Mouse (Mus musculus): ENCODE data around the gene Cdk14. TPM values are rescaled to one million over a fixed set of nuclear protein-coding genes. Genes with fewer than 3 reads are reported as not detected.
A peak's percentile ranks its signal among the peaks of the same experiment; 100 is the strongest.

Cdk14 gene
- polyA plus RNA-seq, 1 experiment from 2014 or later, result 23.5 TPM

DNA sequence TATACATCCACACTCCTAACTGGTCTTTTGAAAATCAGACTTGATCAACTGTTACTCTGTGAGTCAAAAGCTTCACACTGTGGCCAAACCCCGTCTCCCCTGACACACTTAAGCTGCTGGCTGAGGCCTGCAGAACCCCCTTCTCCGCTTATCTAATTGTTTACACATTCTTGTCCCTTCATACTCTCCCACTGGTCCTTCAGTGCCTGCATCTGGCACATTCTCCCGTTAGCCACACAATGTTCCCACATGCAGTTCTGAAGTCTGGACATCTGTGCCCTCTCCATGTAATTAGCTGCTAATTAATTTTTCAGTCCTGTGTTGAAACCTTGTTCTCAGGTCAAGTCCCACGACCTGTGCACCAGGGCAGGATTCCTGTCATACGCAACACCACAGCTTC lies 460.7 kb downstream of the Cdk14 start:
- Histone ChIP-seq H3K4me1 (replicated peaks; ENCODE audit: control insufficient read depth, insufficient read depth, low read length) (0 out of 2 replicates have a peak, but pooled peaks cover 6% of the 10 kb centered on the region), H3K4me3 (ENCODE audit: low read depth, low read length) (no peak overlapping the region), H3K9me3 (ENCODE audit: control insufficient read depth, low read length) (no peaks in the 10 kb centered on the region), H3K27ac (ENCODE audit: low read depth, low read length) (no peak overlapping the region), H3K36me3 (ENCODE audit: control insufficient read depth, insufficient read depth, low read length) (no peaks in the 10 kb centered on the region), H3K27me3 (ENCODE audit: control insufficient read depth, insufficient read depth, low read length) (no peaks in the 10 kb centered on the region), H3K9ac (ENCODE audit: low read length) (no peak overlapping the region), H3K4me2 (ENCODE audit: low read depth, low read length, severe bottlenecking) (no peak overlapping the region)
- WGBS, result 40% methylated on average over 5 of the region's 5 CpGs
- DNase-seq (ENCODE audit: low spot score), result no peak
- peak; percentile 47; the same call in 1 of the 2 replicates for ATAC-seq (replicated peaks; ENCODE audit: low FRiP score)

DNA sequence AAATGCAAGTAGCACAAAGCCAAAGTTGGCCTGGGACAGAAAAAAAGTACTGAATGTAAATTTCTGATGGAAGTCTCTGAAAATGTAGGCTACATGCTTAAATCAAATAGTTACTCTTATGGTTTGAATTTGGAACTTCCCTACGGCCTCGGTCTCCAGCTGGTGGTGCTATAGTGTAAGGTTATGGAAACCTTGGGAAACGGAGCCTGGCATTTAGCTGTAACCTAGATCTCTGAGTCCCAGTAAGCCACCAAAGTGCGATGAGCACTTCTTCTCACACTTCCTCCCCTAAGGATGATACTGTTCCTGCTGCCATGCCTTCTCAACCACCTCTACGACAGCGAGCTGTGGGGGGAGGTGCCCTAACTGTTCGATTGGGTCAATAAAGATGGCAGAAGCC lies 464.1 kb downstream of the Cdk14 start:
- Histone ChIP-seq H3K4me3 (ENCODE audit: low read depth, low read length) (no peak overlapping the region), H3K36me3 (ENCODE audit: control insufficient read depth, insufficient read depth, low read length) (no peaks in the 10 kb centered on the region), H3K4me1 (replicated peaks; ENCODE audit: control insufficient read depth, insufficient read depth, low read length) (0 out of 2 replicates have a peak, but pooled peaks cover 5% of the 10 kb centered on the region), H3K27ac (ENCODE audit: low read depth, low read length) (no peak overlapping the region), H3K4me2 (ENCODE audit: low read depth, low read length, severe bottlenecking) (no peak overlapping the region), H3K27me3 (ENCODE audit: control insufficient read depth, insufficient read depth, low read length) (no peaks in the 10 kb centered on the region), H3K9ac (ENCODE audit: low read length) (no peak overlapping the region), H3K9me3 (ENCODE audit: control insufficient read depth, low read length) (no peaks in the 10 kb centered on the region)
- DNase-seq (ENCODE audit: low spot score), result no peak
- WGBS, result 76% methylated on average over 7 of the region's 7 CpGs
- ATAC-seq (replicated peaks; ENCODE audit: low FRiP score), result no peak

DNA sequence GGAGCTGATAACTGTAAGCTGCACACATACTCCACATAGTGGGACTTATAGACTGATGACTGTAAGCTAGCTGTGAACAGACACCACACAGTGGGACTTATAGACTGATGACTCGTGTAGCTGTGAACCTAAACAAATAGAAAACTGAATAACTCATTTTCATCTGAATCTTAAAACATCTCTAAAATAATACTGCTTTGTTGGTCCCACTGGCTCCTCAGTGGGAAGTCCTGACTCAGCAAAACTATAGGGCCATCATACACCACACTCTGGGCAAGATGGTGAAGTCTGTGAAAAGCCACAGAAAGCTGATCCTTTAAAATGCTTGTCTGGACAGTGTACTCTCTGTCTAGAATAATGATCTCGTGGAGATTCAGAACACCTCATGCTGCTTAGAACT lies 464.7 kb downstream of the Cdk14 start:
- no peak for ATAC-seq (replicated peaks; ENCODE audit: low FRiP score)
- no peaks in the 10 kb centered on the region for H3K9me3 ChIP-seq (ENCODE audit: control insufficient read depth, low read length)
- H3K9ac ChIP-seq (ENCODE audit: low read length), result no peak overlapping the region
- WGBS, result 77% methylated on average over 2 of the region's 2 CpGs
- H3K4me3 ChIP-seq (ENCODE audit: low read depth, low read length), result no peak overlapping the region
- H3K36me3 ChIP-seq (ENCODE audit: control insufficient read depth, insufficient read depth, low read length), result no peaks in the 10 kb centered on the region
- H3K4me2 ChIP-seq (ENCODE audit: low read depth, low read length, severe bottlenecking), result no peak overlapping the region
- no peak overlapping the region for H3K27ac ChIP-seq (ENCODE audit: low read depth, low read length)
- no peak for DNase-seq (ENCODE audit: low spot score)
- H3K27me3 ChIP-seq (ENCODE audit: control insufficient read depth, insufficient read depth, low read length), result no peaks in the 10 kb centered on the region
- 0 out of 2 replicates have a peak, but pooled peaks cover 5% of the 10 kb centered on the region for H3K4me1 ChIP-seq (replicated peaks; ENCODE audit: control insufficient read depth, insufficient read depth, low read length)

DNA sequence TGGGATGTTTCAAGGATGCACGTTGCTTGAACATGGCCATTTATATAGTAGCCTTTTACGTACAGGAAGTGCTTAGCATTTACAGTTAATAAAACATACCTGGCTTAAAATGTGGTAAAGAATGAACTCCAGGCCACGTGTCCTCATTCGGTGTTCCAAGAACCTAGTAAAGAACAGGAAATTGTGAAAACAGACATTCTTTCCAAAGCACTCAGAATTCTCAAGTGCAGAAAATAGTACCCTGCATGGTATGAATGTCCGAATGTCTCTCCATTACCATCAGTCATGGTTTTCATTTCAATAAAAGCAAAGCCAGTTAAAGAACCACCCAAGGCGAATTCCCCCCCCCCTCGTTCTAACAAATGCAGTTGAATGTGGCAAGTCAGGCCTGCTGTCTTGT lies 470.7 kb downstream of the Cdk14 start:
- no peak for DNase-seq (ENCODE audit: low spot score)
- 84% methylated on average over 7 of the region's 7 CpGs for WGBS
- H3K4me3 ChIP-seq (ENCODE audit: low read depth, low read length), result no peak overlapping the region
- H3K36me3 ChIP-seq (ENCODE audit: control insufficient read depth, insufficient read depth, low read length), result no peaks in the 10 kb centered on the region
- no peak overlapping the region for H3K27ac ChIP-seq (ENCODE audit: low read depth, low read length)
- no peaks in the 10 kb centered on the region for H3K4me1 ChIP-seq (replicated peaks; ENCODE audit: control insufficient read depth, insufficient read depth, low read length)
- no peak overlapping the region for H3K9ac ChIP-seq (ENCODE audit: low read length)
- H3K4me2 ChIP-seq (ENCODE audit: low read depth, low read length, severe bottlenecking), result no peak overlapping the region
- ATAC-seq (replicated peaks; ENCODE audit: low FRiP score), result no peak
- no peaks in the 10 kb centered on the region for H3K27me3 ChIP-seq (ENCODE audit: control insufficient read depth, insufficient read depth, low read length)
- no peaks in the 10 kb centered on the region for H3K9me3 ChIP-seq (ENCODE audit: control insufficient read depth, low read length)

DNA sequence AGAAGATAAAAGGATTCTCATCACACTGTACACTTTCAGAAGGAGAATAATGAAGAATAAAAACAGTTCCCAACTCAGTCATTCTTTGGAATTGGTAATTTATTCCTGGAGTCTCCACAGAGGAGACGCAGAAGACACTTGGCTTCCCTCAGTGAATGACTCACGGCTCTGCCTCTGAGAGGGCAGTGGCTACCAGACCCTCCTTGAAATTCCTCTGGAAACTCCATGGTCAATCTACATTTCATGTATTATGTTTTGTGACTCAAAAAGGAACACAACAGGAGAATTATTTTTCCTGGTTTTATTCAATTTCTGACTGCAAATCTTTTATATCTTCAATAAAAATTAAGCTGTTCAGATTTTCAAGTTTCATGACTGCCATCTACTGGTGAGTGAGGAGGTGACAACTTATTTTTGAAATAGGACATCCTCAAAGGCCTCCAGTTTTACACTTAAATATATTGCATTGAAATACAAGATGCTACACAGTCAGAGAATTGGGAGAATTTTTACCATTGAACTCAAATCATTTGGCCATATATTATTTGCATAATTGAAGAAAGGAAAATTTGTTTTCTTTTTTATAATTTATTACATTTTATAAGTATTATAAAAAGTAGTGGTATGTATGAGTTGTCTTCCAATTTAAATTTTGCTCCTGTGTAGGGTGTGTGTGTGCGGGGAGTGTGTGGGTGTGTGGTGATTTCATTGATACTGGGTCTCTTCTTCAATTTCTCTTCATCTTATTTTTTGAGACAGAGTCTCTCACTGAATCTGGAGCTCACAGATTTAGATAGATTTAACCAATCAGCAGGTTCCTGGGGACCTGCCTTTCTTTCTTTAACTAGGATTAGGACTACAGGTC lies 471.8 kb downstream of the Cdk14 start:
- no peak overlapping the region for H3K9ac ChIP-seq (ENCODE audit: low read length)
- H3K4me1 ChIP-seq (replicated peaks; ENCODE audit: control insufficient read depth, insufficient read depth, low read length), result no peaks in the 10 kb centered on the region
- no peaks in the 10 kb centered on the region for H3K9me3 ChIP-seq (ENCODE audit: control insufficient read depth, low read length)
- ATAC-seq (replicated peaks; ENCODE audit: low FRiP score) (peak; percentile 58), DNase-seq (ENCODE audit: low spot score) (no peak)
- H3K36me3 ChIP-seq (ENCODE audit: control insufficient read depth, insufficient read depth, low read length), result no peaks in the 10 kb centered on the region
- H3K4me3 ChIP-seq (ENCODE audit: low read depth, low read length), result no peak overlapping the region
- WGBS, result 54% methylated on average over 3 of the region's 3 CpGs
- H3K4me2 ChIP-seq (ENCODE audit: low read depth, low read length, severe bottlenecking), result no peak overlapping the region
- no peaks in the 10 kb centered on the region for H3K27me3 ChIP-seq (ENCODE audit: control insufficient read depth, insufficient read depth, low read length)
- no peak overlapping the region for H3K27ac ChIP-seq (ENCODE audit: low read depth, low read length)

DNA sequence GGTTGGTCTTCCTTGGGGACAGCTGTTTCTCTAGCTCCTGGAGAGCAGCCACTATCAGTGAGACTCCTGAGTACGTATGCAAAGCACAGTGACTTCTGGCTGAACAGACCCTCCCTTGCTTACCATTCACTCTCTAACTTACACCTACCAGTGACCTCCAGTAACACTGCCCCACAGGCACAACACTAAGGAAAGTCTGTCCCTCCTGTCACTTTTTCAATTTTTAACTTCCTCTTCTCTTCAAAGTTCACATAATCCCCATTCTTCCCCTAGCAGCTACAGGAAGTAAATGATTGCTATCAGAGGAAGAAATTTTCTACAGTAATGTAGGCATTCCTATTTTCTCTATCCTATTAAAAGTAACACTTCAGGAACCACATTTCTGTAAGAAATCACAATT lies 485.0 kb downstream of the Cdk14 start:
- Histone ChIP-seq H3K4me1 (replicated peaks; ENCODE audit: control insufficient read depth, insufficient read depth, low read length) (no peaks in the 10 kb centered on the region; the same call in 1 of the 2 replicates), H3K36me3 (ENCODE audit: control insufficient read depth, insufficient read depth, low read length) (no peaks in the 10 kb centered on the region), H3K4me2 (ENCODE audit: low read depth, low read length, severe bottlenecking) (no peak overlapping the region), H3K9ac (ENCODE audit: low read length) (no peak overlapping the region), H3K9me3 (ENCODE audit: control insufficient read depth, low read length) (no peaks in the 10 kb centered on the region), H3K27me3 (ENCODE audit: control insufficient read depth, insufficient read depth, low read length) (no peaks in the 10 kb centered on the region), H3K27ac (ENCODE audit: low read depth, low read length) (no peak overlapping the region), H3K4me3 (ENCODE audit: low read depth, low read length) (no peak overlapping the region)
- 81% methylated on average over 1 of the region's 1 CpGs for WGBS
- ATAC-seq (replicated peaks; ENCODE audit: low FRiP score) (no peak), DNase-seq (ENCODE audit: low spot score) (no peak)

DNA sequence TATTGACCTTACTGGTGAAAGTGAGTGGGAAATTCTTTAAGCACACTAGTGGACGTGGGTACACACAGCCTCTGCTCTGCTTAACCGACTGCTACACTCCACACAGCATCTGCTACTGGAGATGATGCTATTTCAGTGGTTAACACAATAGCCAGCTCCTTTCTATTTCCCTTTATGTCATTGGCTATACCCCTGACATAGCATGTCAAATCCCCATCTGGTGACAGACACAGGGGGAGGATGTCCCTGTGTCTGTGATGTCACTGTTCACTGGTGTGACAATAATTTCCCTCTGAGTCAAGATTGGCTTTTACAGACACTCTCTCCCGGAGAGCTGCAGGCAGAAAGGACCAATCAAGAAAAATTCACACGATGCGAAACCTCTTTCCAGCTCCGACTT lies 485.6 kb downstream of the Cdk14 start:
- Histone ChIP-seq H3K9ac (ENCODE audit: low read length) (no peak overlapping the region), H3K36me3 (ENCODE audit: control insufficient read depth, insufficient read depth, low read length) (no peaks in the 10 kb centered on the region), H3K9me3 (ENCODE audit: control insufficient read depth, low read length) (no peaks in the 10 kb centered on the region), H3K27me3 (ENCODE audit: control insufficient read depth, insufficient read depth, low read length) (no peaks in the 10 kb centered on the region), H3K4me1 (replicated peaks; ENCODE audit: control insufficient read depth, insufficient read depth, low read length) (no peaks in the 10 kb centered on the region; the same call in 1 of the 2 replicates), H3K27ac (ENCODE audit: low read depth, low read length) (no peak overlapping the region), H3K4me3 (ENCODE audit: low read depth, low read length) (no peak overlapping the region), H3K4me2 (ENCODE audit: low read depth, low read length, severe bottlenecking) (no peak overlapping the region)
- WGBS, result 85% methylated on average over 6 of the region's 6 CpGs
- no peak for DNase-seq (ENCODE audit: low spot score)
- ATAC-seq (replicated peaks; ENCODE audit: low FRiP score), result no peak

DNA sequence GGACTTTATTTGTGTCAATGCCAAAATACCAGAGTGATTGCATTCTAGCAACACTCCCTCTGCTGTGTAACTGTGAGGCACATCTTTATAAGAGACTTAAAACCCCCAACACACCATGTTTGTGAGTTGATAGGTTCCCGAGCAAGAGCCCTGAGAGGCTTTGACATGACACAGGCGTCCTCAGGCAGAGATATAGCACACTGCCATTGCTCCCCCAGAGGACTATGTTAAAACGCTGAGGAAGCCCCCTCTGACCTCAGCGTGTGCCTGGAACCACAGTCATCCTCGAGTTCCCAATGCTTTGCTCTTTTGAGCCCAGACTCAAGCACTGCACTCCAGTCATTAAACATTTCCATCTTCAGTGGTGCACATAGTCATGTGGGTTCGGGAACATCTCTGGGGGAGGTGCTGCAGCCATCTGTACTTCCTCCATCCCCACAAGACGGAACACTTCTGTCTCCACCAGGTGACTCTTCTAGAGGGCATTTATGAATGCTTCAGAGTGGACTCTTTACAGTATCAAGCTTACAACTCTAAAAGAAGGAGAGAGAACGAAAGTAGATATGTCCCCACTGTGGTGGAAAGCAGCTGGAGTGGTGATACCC lies 488.5 kb downstream of the Cdk14 start:
- Histone ChIP-seq H3K9me3 (ENCODE audit: control insufficient read depth, low read length) (no peaks in the 10 kb centered on the region), H3K36me3 (ENCODE audit: control insufficient read depth, insufficient read depth, low read length) (no peaks in the 10 kb centered on the region), H3K4me3 (ENCODE audit: low read depth, low read length) (no peak overlapping the region), H3K4me1 (replicated peaks; ENCODE audit: control insufficient read depth, insufficient read depth, low read length) (no peaks in the 10 kb centered on the region; the same call in 1 of the 2 replicates), H3K27ac (ENCODE audit: low read depth, low read length) (no peak overlapping the region), H3K4me2 (ENCODE audit: low read depth, low read length, severe bottlenecking) (no peak overlapping the region), H3K9ac (ENCODE audit: low read length) (no peak overlapping the region), H3K27me3 (ENCODE audit: control insufficient read depth, insufficient read depth, low read length) (no peaks in the 10 kb centered on the region)
- DNase-seq (ENCODE audit: low spot score), result no peak
- whole genome bisulfite sequencing, result 81% methylated on average over 8 of the region's 8 CpGs
- no peak for ATAC-seq (replicated peaks; ENCODE audit: low FRiP score)

Measured in forebrain, embryonic 11.5 days (tissue).